Mouse (Mus musculus): Measurements from ENCODE around the gene Tulp2. TPM values are rescaled to one million over a fixed set of nuclear protein-coding genes. Genes with fewer than 3 reads are reported as not detected.

Gene Tulp2
- 2.5 and 2.6 TPM in 2 replicates for polyA plus RNA-seq (2012; rRNA removed)

DNA sequence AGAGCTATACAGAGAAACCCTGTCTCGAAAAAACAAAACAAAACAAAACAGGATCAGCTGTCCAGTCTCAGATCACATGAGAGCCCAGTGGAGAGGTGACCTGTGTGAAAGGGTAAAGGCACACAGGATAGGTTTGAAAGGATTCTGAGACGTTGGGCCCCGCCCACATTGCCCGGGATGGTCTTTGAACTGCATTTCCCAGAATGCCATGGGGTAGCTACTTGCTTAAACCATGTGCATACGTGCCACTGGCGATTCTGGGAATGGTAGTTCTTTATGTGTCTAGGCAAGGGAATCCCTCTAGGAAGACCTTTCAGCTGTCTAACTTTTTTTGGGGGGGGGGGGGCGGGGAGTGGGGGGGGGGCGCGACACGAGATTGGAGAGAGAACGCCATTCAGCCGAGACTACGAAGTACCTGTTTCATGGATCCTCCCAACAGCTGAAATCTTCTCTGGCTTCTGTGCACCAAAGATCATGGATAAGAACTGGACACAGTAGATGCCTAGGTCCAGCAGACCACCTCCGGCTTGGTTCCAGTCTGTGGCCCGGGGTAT lies at the start of gene Tulp2:
Tulp2 (plus strand) TSS at position 504 of the 554 bp plus-strand sequence.
- DNase-seq (ENCODE audit: low read depth): no peak

GRCm38 (mm10) chr7:45433835-45434202 lies 47.9 kb upstream of the Tulp2 start:
- no peak for DNase-seq (ENCODE audit: low read depth)

GRCm38 (mm10) chr7:45434203-45435015 lies 47.3 kb upstream of the Tulp2 start, which contains the start of gene Gys1:
TSS of gene Gys1 (plus strand) at chr7:45434844.
- peak; percentile 99 for DNase-seq (ENCODE audit: low read depth)

DNA sequence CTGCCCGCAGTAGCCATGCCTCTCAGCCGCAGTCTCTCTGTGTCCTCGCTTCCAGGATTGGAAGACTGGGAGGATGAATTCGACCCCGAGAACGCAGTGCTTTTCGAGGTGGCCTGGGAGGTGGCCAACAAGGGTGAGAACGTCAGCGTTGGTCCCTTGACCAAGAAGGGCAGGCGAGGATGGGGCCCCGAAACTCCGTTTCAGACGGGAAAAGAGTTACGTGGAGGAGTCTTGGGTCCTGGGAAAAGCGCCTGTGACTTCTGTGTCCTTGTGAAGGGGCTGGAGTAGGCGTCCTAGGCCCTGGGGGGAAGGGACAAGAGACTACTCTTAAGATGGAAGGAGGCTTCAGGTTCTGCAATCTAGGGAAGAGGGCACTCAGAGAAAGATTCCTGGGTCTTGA lies 46.6 kb upstream of the Tulp2 start:
- DNase-seq (ENCODE audit: low read depth): no peak

DNA sequence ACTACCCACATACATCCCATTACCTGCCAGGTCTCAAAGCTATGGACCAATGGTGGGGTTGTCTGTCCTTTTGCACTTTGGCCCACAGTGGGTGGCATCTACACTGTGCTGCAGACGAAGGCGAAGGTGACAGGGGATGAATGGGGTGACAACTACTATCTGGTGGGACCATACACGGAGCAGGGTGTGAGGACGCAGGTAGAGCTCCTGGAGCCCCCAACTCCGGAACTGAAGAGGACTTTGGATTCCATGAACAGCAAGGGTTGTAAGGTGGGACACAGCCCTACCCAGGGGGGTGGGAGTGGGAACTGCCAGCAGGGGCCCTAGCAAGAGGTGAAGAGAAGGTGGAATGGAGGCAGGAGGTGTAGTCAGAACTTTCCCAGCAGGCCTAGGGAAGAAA lies 45.2 kb upstream of the Tulp2 start:
- no peak for DNase-seq (ENCODE audit: low read depth)

DNA sequence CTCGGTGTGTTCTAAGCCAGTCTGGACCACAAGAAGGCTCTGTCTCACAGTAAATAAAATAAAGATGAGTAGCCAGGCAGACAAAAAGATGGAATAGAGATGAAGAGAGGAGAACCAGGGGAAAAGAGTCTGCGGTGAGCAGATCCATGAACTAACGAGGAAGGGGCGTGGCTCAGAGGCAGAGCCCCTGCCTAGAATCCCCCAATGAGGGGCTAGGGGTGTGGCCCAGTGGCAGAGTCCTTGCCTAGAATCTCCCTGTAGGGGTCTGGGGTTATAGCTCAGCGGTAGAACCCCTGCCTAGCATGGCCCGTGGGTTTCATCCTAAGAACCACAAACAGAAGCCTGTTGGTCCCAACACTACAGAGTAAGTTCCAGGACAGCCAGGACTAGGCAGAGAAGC lies 44.6 kb upstream of the Tulp2 start:
- DNase-seq (ENCODE audit: low read depth): no peak

- no peak for DNase-seq (ENCODE audit: low read depth)
Measured at GRCm38 (mm10) chr7:45437521-45438276, 44.0 kb upstream of the Tulp2 start, which contains the start of gene Ruvbl2. TSS of gene Ruvbl2 (minus strand) at chr7:45438096.

DNA sequence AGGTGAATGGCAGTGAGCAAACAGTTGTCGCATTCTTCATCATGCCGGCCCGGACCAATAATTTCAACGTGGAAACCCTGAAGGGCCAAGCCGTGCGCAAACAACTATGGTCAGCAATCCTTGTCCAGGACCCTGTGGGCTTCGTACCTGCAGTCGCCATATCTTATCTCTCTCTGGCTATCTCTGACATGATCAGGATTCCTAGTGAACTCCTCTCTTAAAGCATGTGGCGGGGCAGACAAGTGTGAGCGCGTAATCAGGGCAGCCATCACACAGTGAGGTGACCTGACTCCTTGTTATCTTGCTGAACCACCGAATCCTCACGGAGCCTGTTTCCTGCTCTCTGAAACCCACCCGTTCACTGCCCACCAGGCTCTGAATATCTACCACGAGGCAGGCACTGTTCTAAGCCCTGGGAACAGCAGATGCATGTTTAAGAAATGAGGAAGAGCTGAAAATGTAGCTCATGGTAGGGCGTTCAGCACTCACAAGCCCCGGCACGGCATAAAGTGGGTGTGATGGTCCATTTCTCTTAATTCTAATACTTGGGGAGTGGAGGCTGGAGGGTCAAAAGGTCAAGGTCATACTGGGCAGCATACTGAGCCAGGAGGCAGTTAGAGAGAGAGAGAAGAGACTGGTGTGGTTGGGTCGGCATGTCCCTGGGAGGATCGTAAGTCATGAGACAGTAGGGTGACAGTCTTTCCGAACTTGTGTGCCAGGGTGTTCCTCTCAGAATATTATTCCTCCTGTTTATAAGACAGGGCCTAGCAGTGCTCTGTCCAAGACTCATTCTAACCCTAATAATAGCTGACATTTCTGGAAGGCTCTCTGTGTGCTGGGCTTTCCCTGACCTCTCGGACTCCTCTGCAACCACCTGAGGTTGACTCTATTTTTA lies 37.9 kb upstream of the Tulp2 start:
- DNase-seq (ENCODE audit: low read depth): no peak

DNA sequence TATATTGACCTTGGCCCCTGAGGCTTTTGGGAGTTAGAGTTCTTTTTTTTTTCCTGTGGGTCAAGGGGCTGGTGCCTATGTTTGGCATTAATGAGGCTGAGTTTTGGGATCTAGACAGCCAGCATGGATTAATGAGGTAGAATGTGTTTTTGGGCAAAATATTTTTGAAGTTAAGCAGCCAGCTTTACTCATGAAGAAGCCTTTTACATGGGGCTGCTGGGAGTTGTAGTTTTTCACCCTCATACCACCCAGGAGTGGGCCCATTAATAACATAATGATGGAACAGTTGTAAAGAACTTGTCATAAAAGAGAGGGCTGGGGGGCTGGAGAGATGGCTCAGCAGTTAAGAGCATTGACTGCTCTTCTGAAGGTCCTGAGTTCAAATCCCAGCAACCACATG lies 35.1 kb upstream of the Tulp2 start:
- DNase-seq (ENCODE audit: low read depth): no peak

- DNase-seq (ENCODE audit: low read depth): no peak
Measured at GRCm38 (mm10) chr7:45447325-45447990, 34.2 kb upstream of the Tulp2 start.

- DNase-seq (ENCODE audit: low read depth): no peak
Measured at GRCm38 (mm10) chr7:45449974-45450373, 31.7 kb upstream of the Tulp2 start.

DNA sequence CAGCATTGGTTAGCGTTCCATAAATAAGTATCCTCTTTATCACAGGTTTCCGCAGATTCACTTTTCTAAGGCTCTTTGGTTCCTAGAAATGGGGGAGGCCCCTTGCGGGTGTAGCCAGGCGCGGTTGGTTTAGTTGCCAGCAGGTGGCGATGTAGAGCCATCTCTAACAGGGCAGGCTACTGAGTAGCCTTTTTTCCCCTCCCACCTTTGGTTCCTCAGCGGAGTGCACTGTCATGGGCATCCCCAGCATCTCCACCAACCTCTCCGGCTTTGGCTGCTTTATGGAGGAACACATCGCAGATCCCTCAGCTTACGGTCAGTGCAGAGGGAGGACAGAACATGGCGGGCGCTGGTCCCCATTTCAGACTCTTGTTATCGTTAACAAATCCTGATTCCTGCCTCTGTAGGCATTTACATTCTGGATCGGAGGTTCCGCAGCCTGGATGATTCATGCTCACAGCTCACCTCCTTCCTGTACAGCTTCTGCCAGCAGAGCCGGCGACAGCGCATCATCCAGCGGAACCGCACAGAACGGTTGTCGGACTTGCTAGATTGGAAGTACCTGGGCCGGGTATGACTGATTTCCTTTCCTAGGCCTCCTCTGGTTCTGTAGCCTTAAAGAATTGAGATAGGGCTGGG lies 30.2 kb upstream of the Tulp2 start:
- DNase-seq (ENCODE audit: low read depth): no peak

GRCm38 (mm10) chr7:45454971-45455370 lies 26.7 kb upstream of the Tulp2 start:
- DNase-seq (ENCODE audit: low read depth): no peak

DNA sequence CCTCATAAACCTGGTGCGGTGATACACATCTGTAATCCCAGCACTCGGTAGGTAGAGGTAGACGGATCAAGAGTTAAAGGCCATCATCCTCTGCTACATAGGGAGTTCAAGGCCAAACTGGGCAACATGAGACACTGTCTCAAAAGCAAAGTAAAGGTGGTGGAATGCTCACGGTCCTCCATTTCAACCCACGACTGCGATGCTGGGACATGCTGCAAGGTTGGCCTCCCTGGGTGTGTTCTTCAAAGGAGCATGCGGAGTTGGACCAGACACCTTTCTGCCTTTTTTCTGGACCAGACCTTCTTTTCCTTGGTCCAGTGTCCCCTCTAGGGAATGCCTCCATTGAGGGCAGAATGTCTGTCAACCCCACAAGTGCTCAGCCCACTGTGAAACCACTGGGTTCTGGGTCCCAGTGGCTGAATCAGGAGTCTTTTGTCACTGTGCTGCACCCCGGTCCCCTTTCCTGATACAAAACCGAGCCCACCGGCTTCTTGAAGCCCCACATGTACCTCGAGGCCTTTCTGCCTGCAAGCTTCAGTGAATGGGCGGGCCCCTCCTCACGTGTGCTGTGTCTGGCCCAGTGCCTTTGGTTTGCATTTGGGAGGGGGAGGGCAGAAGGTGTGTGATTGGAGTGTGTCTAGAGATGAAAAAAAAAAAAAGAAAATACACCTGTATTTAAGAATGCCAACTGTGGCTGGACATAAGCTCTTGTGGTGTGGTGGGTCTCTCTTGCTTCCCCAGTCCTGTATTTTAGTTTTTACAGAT lies 25.6 kb upstream of the Tulp2 start:
- DNase-seq (ENCODE audit: low read depth): no peak

DNA sequence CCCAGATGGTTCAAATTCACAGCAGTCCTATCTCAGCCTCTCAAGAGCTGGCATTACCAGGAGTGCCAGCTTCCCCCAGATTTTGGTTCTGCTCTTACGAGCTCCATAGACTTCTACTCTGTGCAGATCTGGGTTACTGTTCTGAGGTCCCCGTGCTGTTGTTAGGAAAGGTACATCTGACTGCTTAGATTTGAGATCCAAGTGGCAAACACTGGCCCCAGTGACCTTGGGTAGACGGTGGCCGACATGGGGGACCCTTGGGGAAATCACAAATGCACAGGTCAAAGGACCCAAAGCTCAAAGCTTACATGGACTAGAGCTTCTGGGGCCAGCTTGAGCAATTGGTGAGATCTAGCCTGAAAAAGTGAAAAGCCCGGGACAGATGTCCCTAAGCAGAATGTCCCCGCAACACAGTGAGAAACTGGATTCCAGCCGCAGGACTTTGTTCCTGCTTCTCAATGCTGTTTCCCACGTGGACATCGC lies 24.9 kb upstream of the Tulp2 start:
- DNase-seq (ENCODE audit: low read depth): no peak

DNA sequence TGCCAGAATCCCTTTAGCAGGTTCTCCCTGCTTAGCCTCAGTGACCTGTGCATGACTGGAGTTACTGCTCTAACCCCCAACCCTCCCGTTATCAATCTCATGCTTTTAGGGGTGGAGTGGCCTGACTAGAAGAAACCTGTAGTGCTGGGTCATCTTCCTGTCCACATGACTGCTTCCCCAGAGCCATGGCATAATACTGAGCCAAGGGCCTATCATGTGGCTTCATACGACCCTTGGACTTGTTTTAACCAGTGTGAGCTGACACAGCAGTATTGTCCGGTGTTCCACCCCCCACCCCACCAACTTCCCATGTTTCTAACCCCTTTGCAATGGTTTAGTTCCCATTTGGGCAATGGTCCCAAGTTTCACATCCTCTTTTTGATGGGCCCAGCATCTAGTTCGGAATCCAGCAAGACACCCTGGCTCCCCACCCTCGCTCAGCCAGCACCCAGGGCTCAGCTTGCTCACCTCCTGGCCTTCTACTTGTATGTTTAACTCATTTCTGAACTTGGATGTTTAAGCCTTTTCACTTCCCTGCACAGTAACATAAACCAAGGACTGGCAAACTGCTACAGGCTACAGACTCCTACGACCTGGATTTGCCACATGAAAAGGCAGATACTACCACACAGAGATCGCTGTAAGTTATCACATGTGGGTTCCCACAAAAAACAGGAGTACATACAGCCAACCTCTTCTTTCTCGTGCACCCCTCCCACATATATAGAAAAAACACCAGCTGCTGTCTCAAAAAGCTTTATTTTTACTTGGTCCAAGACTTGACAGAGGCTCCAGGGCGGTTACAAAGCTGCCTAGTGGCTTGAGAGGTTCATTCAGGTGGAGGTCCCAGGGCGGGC lies 24.2 kb upstream of the Tulp2 start:
- no peak for DNase-seq (ENCODE audit: low read depth)

GRCm38 (mm10) chr7:45458748-45459563 lies 22.7 kb upstream of the Tulp2 start:
- DNase-seq (ENCODE audit: low read depth): no peak

All from gonadal fat pad, adult 2 months (tissue).